Mouse (Mus musculus) gastrocnemius, adult 8-10 months (tissue): ENCODE data around the gene Ctdnep1. TPM values are rescaled to one million over a fixed set of nuclear protein-coding genes. Genes with fewer than 3 reads are reported as not detected.
A peak's percentile ranks its signal among the peaks of the same experiment; 100 is the strongest.

Source experiments
- DNase-seq, 2 experiments: peaks; one replicate each; pipeline ENCODE4 v3.0.0; 2022; ENCODE audit warnings: low spot score in 2 of 2
- total RNA-seq, 4 experiments: library from RNA; stranded (reverse); gene quantifications; 2 replicates each; pipeline ENCODE4 v1.2.4; 2022

Ctdnep1 gene
- 100 to 1,000 TPM; 266 to 308 (median 283) TPM for total RNA-seq

DNA sequence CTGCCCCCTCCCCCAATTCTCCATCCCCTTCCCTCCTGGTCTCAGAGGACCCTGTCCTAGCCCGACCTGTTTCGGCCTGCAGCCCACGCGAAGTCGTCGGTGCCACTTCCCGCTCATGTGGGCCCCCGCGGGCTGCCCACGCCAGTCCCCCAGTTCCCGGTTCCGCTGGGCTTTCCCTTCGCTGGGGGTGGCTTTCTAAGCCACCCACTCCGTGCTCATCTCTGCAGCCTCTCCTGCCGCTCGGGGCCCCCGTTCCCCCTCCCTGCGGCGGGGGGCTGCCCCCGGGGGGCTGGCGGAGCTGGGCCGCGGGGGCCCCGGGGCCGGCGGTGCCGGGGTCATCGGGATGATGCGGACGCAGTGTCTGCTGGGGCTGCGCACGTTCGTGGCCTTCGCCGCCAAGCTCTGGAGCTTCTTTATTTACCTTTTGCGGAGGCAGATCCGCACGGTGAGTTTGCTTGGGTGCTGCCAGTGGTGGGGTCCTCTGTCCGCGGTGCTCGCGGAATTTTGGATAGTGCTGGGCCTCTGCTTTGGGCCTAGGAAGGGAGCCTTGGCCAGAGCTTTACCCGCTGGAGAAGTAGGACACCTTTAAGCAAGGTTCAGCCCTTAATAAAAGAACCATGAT lies at the start of gene Ctdnep1:
Ctdnep1 (plus strand) TSS at position 16 of the 622 bp plus-strand sequence.
- no peak for DNase-seq

DNA sequence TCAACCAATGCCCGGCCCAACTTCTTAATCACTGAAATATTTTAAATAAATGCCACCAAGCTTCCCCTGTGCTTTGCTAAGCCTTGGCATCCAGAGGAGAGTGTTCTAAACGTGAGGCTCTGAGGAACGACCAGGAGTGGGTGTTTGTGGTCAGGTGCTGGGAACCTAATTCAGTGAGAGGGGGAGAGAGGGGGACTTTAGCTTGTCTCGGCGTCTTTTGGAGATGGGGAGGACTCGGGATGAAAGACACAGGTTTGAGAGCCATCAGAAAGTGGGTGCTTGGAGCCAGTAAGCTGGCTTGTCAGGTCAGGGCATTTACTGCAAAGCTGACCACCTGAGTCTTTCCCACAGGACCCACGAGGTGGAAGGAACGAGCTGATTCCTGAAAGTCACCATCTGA lies 49.2 kb upstream of the Ctdnep1 start:
- DNase-seq, result no peak

DNA sequence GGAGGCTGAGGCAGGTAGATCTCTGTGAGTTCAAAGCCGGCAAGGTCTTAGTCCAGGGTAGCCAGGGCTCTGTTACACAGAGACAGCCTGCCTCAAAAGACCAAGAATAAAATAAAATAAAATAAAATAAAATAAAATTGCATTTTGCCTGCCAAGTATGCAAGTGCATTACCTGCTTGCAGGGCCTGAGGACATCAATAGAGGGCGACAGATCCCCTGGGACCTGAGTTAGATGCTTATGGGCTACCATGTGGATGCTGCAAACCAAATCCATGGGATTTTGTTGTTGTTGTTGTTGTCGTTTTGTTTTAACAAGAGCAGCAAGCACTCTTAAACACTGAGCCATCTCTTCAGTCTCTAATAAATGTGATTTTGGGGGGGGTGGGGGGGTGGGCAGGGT lies 48.7 kb upstream of the Ctdnep1 start:
- DNase-seq, result no peak

DNA sequence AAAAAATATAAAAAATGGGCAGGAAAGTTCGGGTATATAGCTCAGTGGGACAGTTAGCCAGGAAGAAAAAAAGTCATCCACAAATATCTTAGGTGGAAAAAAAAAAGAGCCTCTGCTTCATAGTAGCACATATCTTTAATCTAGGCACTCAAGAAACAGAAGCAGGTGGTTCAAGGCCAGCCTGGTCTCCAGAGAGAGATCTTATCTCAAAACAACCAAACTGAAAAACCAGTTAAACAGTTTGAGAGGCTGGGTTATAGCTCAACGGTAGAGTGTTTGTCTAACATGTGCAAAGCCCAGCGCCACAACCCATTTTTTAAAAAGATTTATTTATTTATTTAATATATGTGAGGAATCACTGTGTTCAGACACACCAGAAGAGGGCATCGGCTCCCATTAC lies 47.9 kb upstream of the Ctdnep1 start:
- DNase-seq, result no peak

DNA sequence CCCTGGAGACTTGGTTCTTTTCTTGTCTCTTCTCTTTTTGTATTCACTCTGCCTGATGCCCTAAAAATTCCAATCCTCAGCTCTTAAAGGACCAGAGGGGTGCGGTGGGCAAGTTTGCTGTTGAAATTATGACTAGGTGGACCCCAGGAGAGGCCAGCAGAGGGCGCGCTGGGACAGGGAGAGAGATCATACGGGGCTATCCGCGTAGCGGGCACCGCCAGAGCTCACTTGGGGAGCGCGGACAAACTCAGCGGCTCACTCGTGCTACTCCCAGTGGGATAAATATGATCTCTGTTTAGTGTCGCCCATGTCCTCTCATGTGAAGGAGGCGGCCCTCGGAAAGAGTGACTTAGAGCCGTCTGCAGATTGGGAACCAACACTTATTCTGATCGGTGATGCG lies 46.8 kb upstream of the Ctdnep1 start:
- DNase-seq, result peak; percentile 88 to 89

DNA sequence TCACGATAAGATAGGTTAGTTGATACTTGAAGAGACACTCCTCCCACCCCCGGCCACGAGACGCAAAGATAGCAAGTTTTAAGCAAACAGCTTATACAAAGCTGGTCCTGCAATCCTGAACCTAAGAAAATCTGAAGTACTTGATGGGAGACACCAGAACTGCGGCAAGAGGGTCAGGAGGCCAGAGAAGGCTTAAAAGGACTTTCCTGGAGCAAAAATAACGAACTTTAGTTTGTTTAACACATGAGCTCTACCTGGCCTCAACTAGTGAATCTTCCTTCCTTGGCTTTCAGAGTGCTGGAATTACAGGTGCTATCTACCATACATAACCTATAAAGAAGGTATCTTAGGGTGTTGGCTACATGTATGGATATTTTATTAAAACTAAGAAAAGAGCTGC lies 46.3 kb upstream of the Ctdnep1 start:
- no peak for DNase-seq

DNA sequence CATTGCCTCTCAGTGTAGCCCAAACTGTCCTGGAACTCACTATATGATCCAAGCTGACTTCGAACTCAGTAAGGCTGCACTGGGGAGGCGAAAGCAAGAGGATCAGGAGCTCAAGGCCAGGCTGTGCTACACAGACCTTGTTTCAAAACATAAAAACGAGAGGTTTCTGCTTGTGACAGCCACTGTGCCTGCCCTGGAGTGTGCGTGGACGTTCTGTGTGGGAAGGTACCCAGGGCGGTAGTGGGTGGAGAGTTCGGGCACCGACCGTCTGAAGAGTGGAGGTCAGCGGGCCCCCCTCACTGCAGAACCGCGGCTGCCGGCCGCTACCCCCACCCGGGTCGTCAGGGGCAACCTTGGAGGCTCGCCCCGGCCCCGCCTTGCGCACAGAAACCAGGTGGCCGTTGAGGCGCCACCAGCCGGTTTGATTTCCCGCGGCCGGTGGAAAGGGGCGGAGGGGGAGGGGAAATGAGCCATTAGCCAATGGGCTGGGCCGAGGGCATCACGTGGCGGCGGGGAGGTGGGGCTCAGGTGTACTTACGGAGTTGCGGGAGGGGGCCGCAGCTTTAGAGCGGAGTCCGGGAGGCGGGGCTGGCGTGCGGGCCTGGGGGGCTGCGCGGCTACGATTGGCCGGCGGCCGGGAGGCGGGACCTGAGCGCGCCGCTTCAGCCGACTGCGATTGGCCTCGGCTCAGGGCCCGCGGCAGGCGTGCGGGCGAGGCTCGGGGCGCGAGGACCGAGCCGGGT lies 45.6 kb upstream of the Ctdnep1 start, which contains the start of gene Ybx2:
Ybx2 (plus strand) TSS at position 660 of the 743 bp plus-strand sequence.
- DNase-seq, result peak; percentile 77 to 86

DNA sequence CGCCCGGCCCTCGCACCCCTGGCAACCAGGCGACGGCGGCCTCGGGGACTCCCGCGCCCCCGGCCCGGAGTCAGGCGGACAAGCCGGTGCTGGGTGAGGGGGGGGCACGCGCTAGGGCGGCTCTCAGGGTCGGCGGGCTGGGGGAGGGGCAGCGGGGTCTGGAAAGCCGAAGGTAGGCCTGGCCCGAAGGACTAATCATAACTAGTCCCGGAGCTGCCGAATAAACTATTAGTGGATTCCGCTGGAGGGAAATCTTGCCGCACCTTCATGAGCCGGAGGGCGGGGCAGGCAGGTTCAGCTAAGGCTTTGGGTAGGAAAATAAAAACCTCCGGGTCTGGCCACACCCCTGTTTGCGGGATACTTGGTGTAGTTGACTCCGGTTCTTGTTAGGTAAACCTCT lies 44.8 kb upstream of the Ctdnep1 start:
- DNase-seq, result no peak

DNA sequence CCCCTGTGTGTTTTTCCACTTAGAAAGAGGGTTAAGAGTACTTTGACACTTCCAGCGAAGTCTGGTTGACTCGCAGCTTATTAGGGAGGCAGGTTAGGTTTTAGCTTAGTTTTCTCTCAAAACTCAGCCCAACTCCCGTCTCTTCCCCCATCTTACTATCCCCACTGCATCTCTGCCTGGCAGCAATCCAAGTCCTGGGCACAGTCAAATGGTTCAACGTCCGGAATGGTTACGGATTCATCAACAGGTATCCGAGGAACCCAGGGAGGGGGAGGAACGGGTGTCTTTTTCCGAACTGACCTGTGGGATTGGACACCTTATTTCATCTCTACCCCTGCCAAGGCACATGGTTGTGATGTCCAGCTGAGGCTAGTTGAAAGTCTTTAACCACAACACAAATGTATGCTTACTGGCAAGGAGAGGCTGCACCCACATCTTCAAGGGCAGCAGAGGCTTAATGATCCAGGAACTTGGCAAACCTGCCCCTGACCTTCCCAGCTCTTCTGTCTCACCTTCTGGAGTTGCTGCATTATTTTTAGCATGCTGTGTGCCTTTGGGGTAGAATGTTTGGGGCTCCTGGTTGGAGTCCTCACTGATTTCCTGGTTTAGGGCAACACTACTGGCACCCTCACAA lies 44.1 kb upstream of the Ctdnep1 start:
- DNase-seq, result no peak

DNA sequence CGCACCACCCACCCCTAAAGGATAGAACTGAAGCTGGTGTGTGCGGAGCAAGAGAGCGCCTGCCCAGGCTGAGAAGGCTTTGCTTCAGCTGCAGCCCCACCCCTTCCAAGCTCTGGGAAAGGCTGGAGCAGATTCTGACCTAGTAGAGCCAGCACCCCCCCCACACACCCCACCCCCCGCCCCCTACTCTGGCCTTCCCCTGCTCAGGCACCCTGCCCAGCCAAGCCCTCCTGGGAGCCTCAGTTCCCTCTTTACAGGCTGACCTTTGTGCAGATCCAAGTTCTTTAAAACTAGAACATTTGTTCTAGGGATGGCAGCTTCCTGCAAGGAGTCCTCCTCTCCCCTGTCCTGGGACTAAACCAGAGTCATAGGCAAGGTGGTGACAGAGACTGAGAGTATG lies 43.6 kb upstream of the Ctdnep1 start:
- DNase-seq, result peak in 1 of 2 experiments; percentile 57

DNA sequence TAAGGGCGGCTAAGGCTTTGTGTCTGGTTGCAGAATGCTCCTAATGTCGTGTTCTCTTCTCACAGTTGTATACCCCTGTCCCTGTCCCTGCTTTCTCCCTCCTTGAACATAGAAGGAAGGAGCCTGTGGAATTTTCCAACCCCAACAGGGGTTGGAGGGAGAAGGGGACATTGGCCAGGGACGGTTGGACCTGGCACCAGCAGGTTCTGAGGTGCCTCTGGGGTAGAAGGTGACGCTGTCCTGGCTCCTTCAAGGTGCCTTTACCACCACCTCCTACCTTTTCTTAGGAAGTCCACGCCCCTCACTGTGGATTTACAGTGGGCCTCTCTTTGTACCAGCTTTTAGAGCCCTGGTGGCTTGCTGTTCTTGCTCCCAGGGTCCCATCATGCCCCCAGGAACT lies 43.1 kb upstream of the Ctdnep1 start:
- DNase-seq, result no peak

DNA sequence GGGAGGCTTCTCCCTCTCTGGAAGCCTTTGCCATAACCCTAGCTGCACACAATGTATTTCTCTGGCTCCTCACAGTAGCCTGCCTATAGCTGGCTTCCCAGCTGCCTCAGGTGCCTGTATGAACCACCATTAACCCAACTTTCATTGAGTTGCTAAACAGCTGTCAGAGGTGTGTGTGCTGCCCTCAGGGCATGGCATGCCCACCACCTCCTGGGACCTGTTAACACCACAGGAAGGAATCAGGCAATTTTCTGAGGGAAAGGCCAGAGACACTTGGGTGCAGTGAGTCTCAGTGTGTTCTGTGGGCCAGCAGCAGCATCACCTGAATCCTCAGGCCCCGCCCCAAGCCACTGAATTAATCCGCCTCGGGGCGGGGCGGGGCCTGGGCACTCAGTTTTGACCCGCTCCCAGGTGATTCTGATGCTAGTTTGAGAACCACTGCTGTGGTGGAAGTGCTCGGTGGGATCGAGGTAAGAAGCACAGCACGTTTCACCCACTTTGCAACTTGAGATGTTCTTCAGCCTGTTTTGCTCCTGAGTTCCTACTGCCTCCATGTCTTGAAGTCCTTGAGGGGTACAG lies 42.5 kb upstream of the Ctdnep1 start:
- DNase-seq, result no peak

DNA sequence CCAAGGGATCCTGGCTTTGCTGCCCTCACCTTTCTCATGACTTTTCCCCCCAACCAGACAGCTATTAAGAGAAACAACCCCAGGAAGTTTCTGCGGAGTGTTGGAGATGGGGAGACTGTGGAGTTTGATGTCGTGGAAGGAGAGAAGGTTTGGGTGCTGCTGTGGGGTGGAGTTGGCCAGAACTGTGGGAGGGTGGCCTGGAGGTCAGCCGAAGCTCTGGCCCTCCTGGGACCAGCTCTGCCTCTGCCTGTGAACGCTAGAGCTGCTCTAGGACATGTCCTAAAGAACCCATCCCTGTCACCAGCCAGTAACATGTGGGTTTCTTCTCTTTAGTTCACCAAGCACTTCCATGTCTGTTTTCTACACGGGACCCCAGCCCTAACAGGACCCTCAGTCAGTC lies 41.8 kb upstream of the Ctdnep1 start:
- DNase-seq, result no peak

DNA sequence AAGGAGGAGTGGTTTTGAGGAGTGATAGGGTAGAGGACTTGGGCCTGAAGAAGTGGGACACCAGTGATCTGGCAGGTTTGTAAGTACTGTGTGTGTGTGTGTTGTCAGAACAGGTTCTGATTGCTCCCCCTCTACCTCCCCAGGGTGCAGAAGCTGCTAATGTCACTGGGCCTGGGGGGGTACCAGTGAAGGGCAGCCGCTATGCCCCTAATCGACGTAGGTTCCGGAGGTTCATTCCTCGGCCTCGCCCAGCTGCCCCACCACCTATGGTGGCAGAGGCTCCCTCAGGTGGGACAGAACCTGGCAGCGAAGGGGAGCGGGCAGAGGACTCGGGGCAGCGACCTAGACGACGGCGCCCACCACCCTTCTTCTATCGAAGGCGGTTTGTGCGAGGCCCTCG lies 41.2 kb upstream of the Ctdnep1 start:
- no peak for DNase-seq

DNA sequence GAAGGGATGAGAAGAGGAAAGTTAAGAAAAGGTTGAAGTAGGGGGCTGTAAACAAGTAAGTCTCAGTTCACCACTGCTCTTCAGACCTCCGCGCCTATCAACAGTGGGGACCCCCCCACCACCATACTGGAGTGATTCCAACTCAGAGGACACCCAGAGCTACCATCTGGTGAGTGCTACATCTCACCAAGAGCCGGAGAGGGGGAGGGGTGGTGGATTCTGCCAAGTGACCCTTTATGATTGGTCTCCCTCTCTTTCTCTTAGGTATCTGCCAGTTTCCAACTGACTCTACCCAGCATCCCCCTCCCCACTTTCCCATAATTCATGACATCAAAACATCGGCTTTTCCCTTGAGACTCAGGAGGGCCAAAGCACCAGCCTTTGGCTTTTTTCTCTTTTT lies 40.0 kb upstream of the Ctdnep1 start:
- DNase-seq, result no peak

DNA sequence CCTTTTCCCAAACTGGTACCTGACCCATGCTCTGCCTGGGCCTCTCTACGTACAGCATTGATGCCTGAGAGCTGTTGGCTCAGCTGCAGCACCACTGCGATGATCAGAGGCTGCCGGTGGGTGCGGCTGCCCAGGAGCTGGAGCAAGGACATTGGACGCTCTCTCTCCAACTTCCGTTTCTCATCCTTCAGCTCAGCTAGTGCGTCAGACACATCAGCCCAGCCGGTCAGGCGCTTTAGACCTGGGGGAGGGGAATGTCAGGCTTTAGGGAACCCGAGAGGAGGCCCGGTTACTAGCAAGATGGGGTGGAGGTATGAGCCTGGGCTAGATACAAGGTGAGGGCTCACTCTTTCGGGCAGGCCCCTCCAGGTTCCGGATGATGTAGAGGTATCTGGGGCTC lies 35.7 kb upstream of the Ctdnep1 start:
- DNase-seq, result no peak

DNA sequence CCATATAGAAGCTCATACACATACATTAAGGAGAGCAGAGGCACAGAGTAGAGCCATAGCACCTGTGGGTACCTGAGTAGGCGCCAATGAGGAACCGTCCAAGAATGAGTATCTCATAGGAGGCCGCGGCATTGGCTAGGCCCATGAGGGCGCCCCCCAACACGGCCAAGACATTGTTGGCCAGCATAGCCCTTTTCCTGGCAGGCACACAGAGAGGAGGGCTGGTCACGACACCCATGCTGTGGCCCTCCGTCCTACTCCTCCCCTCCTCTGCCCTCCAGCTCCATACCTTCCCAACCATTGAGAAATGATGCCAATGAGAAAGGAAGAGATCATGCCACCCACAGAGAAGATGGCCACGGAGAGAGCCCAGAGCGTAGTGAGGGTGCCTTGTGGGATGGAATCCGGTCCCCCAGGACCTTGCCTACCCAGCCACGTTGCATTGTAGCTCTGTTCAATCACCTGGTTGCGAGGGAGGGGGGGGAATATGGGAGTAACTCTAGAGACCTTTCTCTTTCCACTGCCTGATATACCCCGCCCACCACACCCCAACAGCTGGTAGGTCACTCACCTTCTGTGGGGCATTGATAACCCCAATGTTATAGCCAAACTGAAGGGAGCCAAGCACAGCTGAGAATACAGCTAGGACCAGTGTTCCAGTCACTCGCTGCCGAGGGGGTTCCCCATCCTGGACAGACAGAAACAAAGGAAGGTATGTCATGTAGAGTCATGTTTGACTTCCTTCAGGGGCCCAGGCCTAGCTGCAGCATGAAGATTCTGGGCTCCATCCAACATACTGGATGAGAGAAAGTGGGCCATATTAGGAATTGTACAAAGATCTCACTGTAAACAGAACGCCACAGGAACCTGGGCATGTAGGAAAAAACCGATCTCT lies 34.7 kb upstream of the Ctdnep1 start:
- no peak for DNase-seq

DNA sequence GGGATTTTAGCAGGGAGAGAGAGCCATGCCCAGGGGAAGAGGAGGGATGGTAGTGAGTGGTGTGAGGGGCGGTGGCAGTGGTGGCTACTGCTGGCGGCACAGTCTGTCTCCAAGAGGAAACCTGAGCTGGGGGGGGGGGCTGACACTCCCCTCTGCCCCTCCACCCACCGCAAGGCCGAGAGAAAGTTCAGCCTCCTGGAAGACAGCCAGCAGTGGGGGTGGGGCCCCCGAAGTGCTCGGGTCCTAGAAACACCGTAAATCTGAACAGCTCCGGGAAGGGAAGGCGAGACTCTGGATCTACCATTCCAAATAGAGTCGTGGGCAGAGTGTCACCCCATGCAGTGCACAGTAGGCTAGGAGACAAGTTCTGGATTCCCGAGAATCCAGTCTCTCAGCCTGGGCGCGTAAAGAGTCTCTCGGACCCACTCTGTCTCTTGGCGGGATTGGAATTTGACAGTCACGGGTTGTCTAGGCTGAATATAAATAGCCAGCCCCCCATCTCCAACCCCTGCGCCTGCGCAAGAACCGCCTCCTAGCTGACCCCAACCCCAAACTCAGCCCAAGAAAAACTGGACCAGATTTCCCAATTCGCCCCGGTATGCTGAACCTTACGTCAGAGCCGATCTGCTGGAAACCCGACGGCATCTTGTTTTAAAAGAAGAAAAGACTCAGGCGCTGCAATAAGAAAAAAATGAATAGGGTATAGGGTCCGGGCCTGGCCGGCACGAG lies 33.5 kb upstream of the Ctdnep1 start:
- DNase-seq, result peak; percentile 81 to 85

DNA sequence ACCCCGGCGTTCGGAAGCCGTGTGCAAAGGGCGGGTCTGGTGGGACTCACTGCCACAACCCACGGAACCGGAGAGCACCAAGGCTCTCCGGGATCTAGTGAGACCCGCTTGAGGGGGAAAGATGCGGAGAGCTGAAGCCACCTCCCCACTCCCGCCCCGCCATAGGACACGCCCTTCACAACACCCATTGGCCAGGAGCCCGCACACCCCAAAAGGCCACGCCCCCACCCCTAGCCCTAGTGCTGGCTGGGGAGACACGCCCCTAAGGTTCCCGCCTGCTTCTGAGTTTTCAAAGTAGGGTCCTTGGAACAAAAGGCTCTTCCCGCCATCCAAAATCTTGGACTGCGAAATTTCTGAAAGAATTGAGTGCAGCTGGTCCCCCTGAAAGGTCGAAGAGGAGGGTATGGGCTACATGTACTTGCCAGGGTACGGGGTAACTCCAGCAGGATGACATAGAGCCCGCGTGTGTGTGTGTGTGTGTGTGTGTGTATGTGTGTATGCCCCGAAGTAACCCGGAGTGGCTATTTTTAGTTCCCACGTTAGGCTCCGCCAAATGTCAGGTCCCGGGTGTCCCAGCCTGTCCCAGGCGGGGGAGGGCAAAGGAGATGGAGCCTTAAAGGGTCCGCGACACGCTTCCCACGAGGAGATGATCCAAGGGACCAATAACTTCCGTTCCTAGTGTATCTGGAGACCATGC lies 32.7 kb upstream of the Ctdnep1 start, which contains the start of gene Slc2a4:
Slc2a4 (minus strand) TSS at position 123 of the 697 bp plus-strand sequence.
- peak; percentile 95 to 96 for DNase-seq

DNA sequence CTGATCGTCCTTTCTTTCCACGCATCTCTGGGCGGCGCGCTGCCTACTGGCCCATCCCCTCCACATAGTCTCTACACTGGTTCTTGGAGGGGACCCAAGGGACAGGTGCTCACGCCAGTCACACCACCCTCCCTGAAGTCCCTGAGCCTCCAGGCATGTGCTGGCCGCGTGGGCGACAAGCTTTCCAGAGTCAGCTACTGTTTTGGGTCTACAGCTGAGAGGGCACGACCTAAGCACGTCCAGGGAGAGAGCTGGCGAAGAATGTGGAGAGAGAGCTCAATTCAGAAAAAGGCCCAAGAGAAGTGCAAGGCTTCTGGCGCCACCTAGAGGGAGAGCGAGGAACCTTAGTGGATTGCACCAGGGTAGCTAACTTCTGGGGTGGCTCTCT lies 32.2 kb upstream of the Ctdnep1 start:
- peak; percentile 90 to 92 for DNase-seq
